Mouse (Mus musculus) liver, adult 2 months (tissue): ENCODE results near the gene Kcnh7.

Source experiments
- CTCF ChIP-seq: fragments of 200-500 bp; IDR thresholded peaks from 2 replicates; pipeline ENCODE4 v1.5.1; 2011; ENCODE audit warnings: low read depth, low read length, control low read depth
- POLR2A ChIP-seq: fragments of 200-500 bp; IDR thresholded peaks from 2 replicates; pipeline ENCODE4 v1.6.1; 2011; ENCODE audit warnings: low read length, control low read depth; ENCODE audit not compliant: insufficient read depth; ENCODE audit errors: extremely low read depth

- no peak for TF ChIP-seq CTCF
- no peak for TF ChIP-seq POLR2A
Observed at GRCm38 (mm10) chr2:62804030-62804429, 380.1 kb downstream of the Kcnh7 start.
